Comparison of ENCODE assay signal across 9 mouse cellular contexts in genomic region chr2:153493781-153494292, GRCm38 (mm10). TPM values are rescaled to one million over a fixed set of nuclear protein-coding genes. Genes with fewer than 3 reads are reported as not detected.
DNase-seq lines count a peak whose midpoint lies in the region; ATAC-seq lines count a peak whose summit lies in the region.
"Had no signal": no experiment of that assay in that cellular context is flagged by ENCODE, and none has a peak within 500 bp of the region (broad histone marks: within the 10 kb centered on the region; RNA-seq: fewer than 3 reads in every experiment).

No protein-coding gene starts in this region.

- peak overlapping the region; percentile 62 for H3K27ac ChIP-seq in stomach, embryonic 16.5 days (ENCODE audit: low read length)

- peak; percentile 41 for DNase-seq in kidney, postnatal 10 days
- DNase-seq in kidney, adult 18-20 months: no peak
- peak; percentile 43 for DNase-seq in cerebellum, adult 8-10 months
- peak; percentile 57 for DNase-seq in heart, postnatal 4 days
- no peak for DNase-seq in natural killer cell, adult 2 months (ENCODE audit: low spot score in 2 of 2)
- DNase-seq in layer of hippocampus, adult 8-10 months (ENCODE audit: low spot score in 2 of 2): no peak

- H3K27me3 ChIP-seq in stomach, embryonic 16.5 days (ENCODE audit: control insufficient read depth, insufficient read depth, low read length): peaks cover 4% of the 10 kb centered on the region; the same call in 1 of the 2 replicates

- H3K4me2 ChIP-seq in stomach, embryonic 16.5 days (ENCODE audit: low read depth, low read length): no peak overlapping the region

- no peaks in the 10 kb centered on the region for H3K9me3 ChIP-seq in stomach, embryonic 16.5 days (replicated peaks; ENCODE audit: control insufficient read depth, low read length)

- H3K36me3 ChIP-seq in stomach, embryonic 16.5 days (ENCODE audit: control insufficient read depth, insufficient read depth, low read length): no peaks in the 10 kb centered on the region

- WGBS in stomach, embryonic 16.5 days: 16% methylated on average over 6 of the region's 6 CpGs

- no peak overlapping the region for H3K4me3 ChIP-seq in stomach, embryonic 16.5 days (replicated peaks; ENCODE audit: low read length)

- peak; percentile 32; the same call in 1 of the 2 replicates for ATAC-seq in megakaryocyte, adult 5-6 weeks (ENCODE audit: poor library complexity, severe bottlenecking)
- ATAC-seq in stomach, embryonic 16.5 days (ENCODE audit: insufficient read depth, low FRiP score): peak; percentile 42; the same call in 1 of the 2 replicates

- peaks cover 40% of the 10 kb centered on the region for H3K4me1 ChIP-seq in stomach, embryonic 16.5 days (ENCODE audit: control insufficient read depth, insufficient read depth, low read length)

- 0 out of 2 replicates have a peak overlapping the region, but pooled peaks have one; percentile 9 for H3K9ac ChIP-seq in stomach, embryonic 16.5 days (ENCODE audit: low read length)

RNA-seq across cellular contexts. Expression of gene 4930404H24Rik, which starts 1.2 kb away (rescaled TPM):
- not detected for total RNA-seq in heart, postnatal 4 days (2021)
- total RNA-seq in megakaryocyte, adult 5-6 weeks (2015): not detected in 2 replicates
- total RNA-seq in megakaryocyte, adult 5-6 weeks (2017): not detected in 2 replicates
- not detected in 2 replicates for polyA plus RNA-seq in stomach, embryonic 16.5 days (2015; fragmentation: Nextera tagmentation; extraction: Ambion mirVana)
- total RNA-seq in layer of hippocampus, adult 8-10 months (2022): 1 to 10 TPM in 1 of 4 experiments, not detected in 3; 1.8 TPM
- total RNA-seq: left cerebral cortex, postnatal 10 days had no signal

RNA-seq across cellular contexts. Expression of gene Nol4l, which starts 35.9 kb away (rescaled TPM):
- total RNA-seq in heart, postnatal 4 days (2021): 10 to 100 TPM; 12.0 to 13.5 TPM
- total RNA-seq in megakaryocyte, adult 5-6 weeks (2015): 1.2 and 2.1 TPM in 2 replicates
- total RNA-seq in megakaryocyte, adult 5-6 weeks (2017): 0.20 and 0.62 TPM in 2 replicates
- polyA plus RNA-seq in stomach, embryonic 16.5 days (2015; fragmentation: Nextera tagmentation; extraction: Ambion mirVana): 11.3 and 11.5 TPM in 2 replicates
- 10 to 100 TPM; 44.4 to 47.8 (median 45.1) TPM for total RNA-seq in layer of hippocampus, adult 8-10 months (2022)

Comparison
In these comparisons a context has a peak if more than half of its experiments do, and no peak if none do; other contexts are left out.
1. DNase-seq: peak in kidney, postnatal 10 days (single experiment), cerebellum, adult 8-10 months (single experiment) and heart, postnatal 4 days (single experiment); none in kidney, adult 18-20 months (single experiment), natural killer cell, adult 2 months (0 of 2) and layer of hippocampus, adult 8-10 months (0 of 2).
2. RNA of gene Nol4l, which starts 35.9 kb away (total RNA-seq): 44.4 to 47.8 TPM in layer of hippocampus, adult 8-10 months and 12.0 to 13.5 TPM in heart, postnatal 4 days; 0.20 to 2.1 TPM in megakaryocyte, adult 5-6 weeks; every median in the first group is over 4 times any median in the second.